Mouse (Mus musculus) heart, postnatal 0 days (tissue): Measurements from ENCODE around the gene Tdrd9. TPM values are rescaled to one million over a fixed set of nuclear protein-coding genes. Genes with fewer than 3 reads are reported as not detected.

ENCODE experiments used
- ATAC-seq: fragments of 200-750 bp; cut with Nextera tagmentation; 2 replicates; pipeline ENCODE4 v1.8.0; 2017; ENCODE audit warnings: low read depth, moderate number of reproducible peaks, moderate library complexity; ENCODE audit not compliant: insufficient read depth
- DNase-seq: peaks from one replicate; pipeline ENCODE4 v3.0.0-alpha.2; 2016; ENCODE audit warnings: low spot score
- H3K27ac ChIP-seq: fragments of 300-500 bp; sonication (generic); 2 replicates; pipeline ENCODE4 v1.5.1; 2014; ENCODE audit warnings: low read depth, mild to moderate bottlenecking
- H3K27me3 ChIP-seq: fragments of 300-500 bp; sonication (generic); 2 replicates; pipeline ENCODE4 v1.6.1; 2014; ENCODE audit warnings: low read length, mixed read lengths; ENCODE audit not compliant: control insufficient read depth, insufficient read depth
- H3K36me3 ChIP-seq: fragments of 300-500 bp; sonication (generic); replicated peaks from 2 replicates; pipeline ENCODE4 v1.6.1; 2014; ENCODE audit warnings: low read length, mixed read lengths; ENCODE audit not compliant: control insufficient read depth, insufficient read depth
- H3K4me1 ChIP-seq: fragments of 300-500 bp; sonication (generic); 2 replicates; pipeline ENCODE4 v1.6.1; 2014; ENCODE audit warnings: antibody characterized with exemption; ENCODE audit not compliant: control insufficient read depth, insufficient read depth
- H3K4me2 ChIP-seq: fragments of 300-500 bp; sonication (generic); 2 replicates; pipeline ENCODE4 v1.6.1; 2014; ENCODE audit warnings: low read depth, mild to moderate bottlenecking, low read length, moderate library complexity
- H3K4me3 ChIP-seq: fragments of 300-500 bp; sonication (generic); 2 replicates; pipeline ENCODE4 v1.5.1; 2014; ENCODE audit warnings: low read depth, low read length
- H3K9ac ChIP-seq: fragments of 300-500 bp; sonication (generic); replicated peaks from 2 replicates; pipeline ENCODE4 v1.6.1; 2014; ENCODE audit warnings: low read depth, low read length, mixed read lengths
- H3K9me3 ChIP-seq: fragments of 300-500 bp; sonication (generic); replicated peaks from 2 replicates; pipeline ENCODE4 v1.6.1; 2016; ENCODE audit warnings: low read length; ENCODE audit not compliant: control insufficient read depth
- CTCF ChIP-seq: IDR thresholded peaks from 2 replicates; pipeline ENCODE4 v1.5.1; 2016; ENCODE audit warnings: antibody characterized with exemption, control low read depth, low read depth
- EP300 ChIP-seq: IDR thresholded peaks from 2 replicates; pipeline ENCODE4 v1.6.1; 2016; ENCODE audit warnings: antibody characterized with exemption, low read depth
- WGBS: fragments of 180-500 bp; shearing (Covaris S2); extraction: QIAGEN DNeasy Blood & Tissue Kit; methylation state at CpG from one replicate; pipeline ENCODE4 v1.1.7; 2014; 5-methylcytosine and 5-hydroxymethylcytosine counted together
- polyA plus RNA-seq: library from polyadenylated mRNA; unstranded; fragments of >200 nt; fragmentation: Nextera tagmentation; extraction: Ambion mirVana; gene quantifications from 2 replicates; pipeline ENCODE4 v1.2.1, GENCODE M21; 2015
- total RNA-seq: library from RNA; depleted of rRNA; stranded (reverse); fragments of >200 nt; gene quantifications from 2 replicates; pipeline ENCODE4 v1.2.3, GENCODE M21; 2014; ENCODE audit warnings: low replicate concordance; rRNA removed

Tdrd9 gene
- total RNA-seq, result 0.04 TPM in 1 of 2 replicates, not detected in the other
- polyA plus RNA-seq, result 0.11 and 0.27 TPM in 2 replicates

GRCm38 (mm10) chr12:111971231-111971686 lies at the start of gene Tdrd9:
Tdrd9 (plus strand) TSS chr12:111971559.
- H3K4me1 ChIP-seq, result no peaks in the 10 kb centered on the region
- 80% methylated on average over 18 of the region's 18 CpGs for WGBS
- H3K4me2 ChIP-seq, result no peak within 1 kb of the TSS
- H3K9me3 ChIP-seq, result no peaks in the 10 kb centered on the region
- no peaks in the 10 kb centered on the region for H3K27me3 ChIP-seq
- no peak within 1 kb of the TSS for H3K9ac ChIP-seq
- TF ChIP-seq EP300 (no peak), CTCF (no peak)
- no peak within 1 kb of the TSS for H3K27ac ChIP-seq
- no peak for DNase-seq
- no peak for ATAC-seq
- H3K4me3 ChIP-seq, result no peak within 1 kb of the TSS
- no peaks in the 10 kb centered on the region for H3K36me3 ChIP-seq

- H3K36me3 ChIP-seq, result no peaks in the 10 kb centered on the region
- no peak overlapping the region for H3K4me2 ChIP-seq
- H3K27ac ChIP-seq, result no peak overlapping the region
- H3K4me3 ChIP-seq, result no peak overlapping the region
- no peak overlapping the region for H3K9ac ChIP-seq
- DNase-seq (no peak), ATAC-seq (no peak)
- 84% methylated on average over 6 of the region's 6 CpGs for WGBS
- no peak for TF ChIP-seq EP300
- no peak for TF ChIP-seq CTCF
- H3K27me3 ChIP-seq, result no peaks in the 10 kb centered on the region
- H3K4me1 ChIP-seq, result peaks cover 24% of the 10 kb centered on the region
- H3K9me3 ChIP-seq, result no peaks in the 10 kb centered on the region
These were observed 48.2 kb upstream of the Tdrd9 start for GRCm38 (mm10) chr12:111923117-111923516.

GRCm38 (mm10) chr12:111927338-111927737 lies 44.0 kb upstream of the Tdrd9 start:
- peak; percentile 79 for DNase-seq
- 33% methylated on average over 1 of the region's 1 CpGs for WGBS
- Histone ChIP-seq H3K4me3 (no peak overlapping the region), H3K9me3 (no peaks in the 10 kb centered on the region), H3K27me3 (no peaks in the 10 kb centered on the region), H3K4me1 (peaks cover 18% of the 10 kb centered on the region; the same call in 1 of the 2 replicates), H3K4me2 (no peak overlapping the region), H3K9ac (no peak overlapping the region), H3K27ac (no peak overlapping the region), H3K36me3 (no peaks in the 10 kb centered on the region)
- TF ChIP-seq EP300, result no peak
- no peak for TF ChIP-seq CTCF
- ATAC-seq, result peak; percentile 88

GRCm38 (mm10) chr12:111928411-111928966 lies 42.9 kb upstream of the Tdrd9 start:
- 82% methylated on average over 18 of the region's 18 CpGs for WGBS
- Histone ChIP-seq H3K9ac (no peak overlapping the region), H3K4me1 (peaks cover 24% of the 10 kb centered on the region), H3K4me3 (no peak overlapping the region), H3K9me3 (no peaks in the 10 kb centered on the region), H3K27ac (no peak overlapping the region), H3K27me3 (no peaks in the 10 kb centered on the region), H3K4me2 (no peak overlapping the region), H3K36me3 (no peaks in the 10 kb centered on the region)
- ATAC-seq (no peak), DNase-seq (no peak)
- TF ChIP-seq CTCF (no peak), EP300 (no peak)

GRCm38 (mm10) chr12:111931411-111932025 lies 39.8 kb upstream of the Tdrd9 start:
- H3K4me3 ChIP-seq, result no peak overlapping the region
- DNase-seq, result peak; percentile 4
- TF ChIP-seq CTCF (no peak), EP300 (no peak)
- H3K9me3 ChIP-seq, result no peaks in the 10 kb centered on the region
- ATAC-seq, result no peak
- WGBS, result 66% methylated on average over 9 of the region's 9 CpGs
- no peaks in the 10 kb centered on the region for H3K27me3 ChIP-seq
- no peak overlapping the region for H3K27ac ChIP-seq
- no peaks in the 10 kb centered on the region for H3K36me3 ChIP-seq
- H3K4me2 ChIP-seq, result no peak overlapping the region
- peaks cover 30% of the 10 kb centered on the region for H3K4me1 ChIP-seq
- no peak overlapping the region for H3K9ac ChIP-seq

GRCm38 (mm10) chr12:111932513-111932912 lies 38.8 kb upstream of the Tdrd9 start:
- H3K9ac ChIP-seq, result no peak overlapping the region
- peak overlapping the region; percentile 14; the same call in 1 of the 2 replicates for H3K27ac ChIP-seq
- no peaks in the 10 kb centered on the region for H3K36me3 ChIP-seq
- no peaks in the 10 kb centered on the region for H3K27me3 ChIP-seq
- ATAC-seq, result no peak
- 45% methylated on average over 3 of the region's 3 CpGs for WGBS
- peaks cover 36% of the 10 kb centered on the region for H3K4me1 ChIP-seq
- no peak overlapping the region for H3K4me2 ChIP-seq
- no peak overlapping the region for H3K4me3 ChIP-seq
- TF ChIP-seq EP300 (no peak), CTCF (no peak)
- H3K9me3 ChIP-seq, result no peaks in the 10 kb centered on the region
- DNase-seq, result no peak
